Mouse (Mus musculus): ENCODE results near the gene Gcnt7.

Gene Gcnt7

DNA sequence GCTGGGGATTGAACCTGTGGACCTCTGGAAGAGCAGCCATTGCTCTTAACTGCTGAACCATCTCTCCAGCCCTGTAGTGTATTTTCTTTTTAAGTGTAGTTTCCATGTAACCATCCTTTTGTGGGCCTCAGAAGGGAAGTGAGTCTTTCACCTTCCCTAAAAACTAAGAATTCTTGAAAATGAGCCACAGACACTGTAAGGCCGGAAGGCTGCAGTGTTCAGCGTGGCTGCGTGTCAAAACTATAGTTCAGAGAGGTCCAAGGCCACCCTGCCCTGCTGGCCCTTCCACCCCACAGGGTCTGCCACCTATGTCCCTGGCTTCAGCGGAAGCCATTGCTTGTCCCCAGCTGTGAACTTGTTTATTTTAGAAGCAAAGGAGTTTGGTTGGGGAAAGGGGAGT lies 52.2 kb downstream of the Gcnt7 start:
- DNase-seq (ENCODE audit: extremely low read depth, insufficient read length, low spot score): no peak

DNA sequence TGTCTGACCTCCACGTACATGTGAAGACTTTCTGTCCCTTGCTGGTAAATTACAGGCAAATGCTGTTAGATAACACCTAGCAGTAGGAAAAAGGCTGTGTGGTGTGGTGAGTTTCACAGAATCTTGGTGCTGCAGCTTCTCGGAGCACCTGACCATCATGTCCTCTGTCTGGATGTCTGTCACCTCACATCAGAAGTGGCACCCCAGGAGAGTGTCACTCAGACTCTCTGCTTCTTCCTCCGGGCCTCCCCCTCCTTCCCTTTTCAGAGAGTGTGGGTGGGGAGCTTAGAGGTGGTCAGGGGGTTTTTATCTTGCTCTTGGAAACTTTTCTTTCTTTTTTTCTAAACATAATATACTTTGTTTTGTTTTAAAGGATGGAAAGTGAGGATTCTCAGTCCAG lies 53.4 kb downstream of the Gcnt7 start:
- DNase-seq (ENCODE audit: extremely low read depth, insufficient read length, low spot score): no peak

DNA sequence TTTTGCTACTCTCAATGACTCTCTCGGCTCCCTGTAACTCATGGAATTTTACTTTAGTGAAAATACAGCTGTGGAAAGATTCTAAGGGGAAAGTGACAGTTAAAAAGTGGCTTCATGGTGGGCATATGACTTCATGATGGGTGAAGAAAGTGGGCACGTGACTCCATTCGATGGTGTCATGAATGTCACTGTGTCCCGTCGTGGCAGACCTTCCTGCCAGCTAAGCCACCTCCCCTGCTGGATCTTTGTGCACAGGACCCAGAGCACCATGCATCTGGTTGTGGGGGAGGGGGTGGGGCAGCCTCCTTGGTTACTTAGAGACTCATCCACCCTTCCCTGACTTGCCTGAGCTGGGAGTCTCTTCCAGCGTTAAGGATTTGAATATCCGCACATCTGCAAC lies 54.2 kb downstream of the Gcnt7 start:
- no peak for DNase-seq (ENCODE audit: extremely low read depth, insufficient read length, low spot score)

DNA sequence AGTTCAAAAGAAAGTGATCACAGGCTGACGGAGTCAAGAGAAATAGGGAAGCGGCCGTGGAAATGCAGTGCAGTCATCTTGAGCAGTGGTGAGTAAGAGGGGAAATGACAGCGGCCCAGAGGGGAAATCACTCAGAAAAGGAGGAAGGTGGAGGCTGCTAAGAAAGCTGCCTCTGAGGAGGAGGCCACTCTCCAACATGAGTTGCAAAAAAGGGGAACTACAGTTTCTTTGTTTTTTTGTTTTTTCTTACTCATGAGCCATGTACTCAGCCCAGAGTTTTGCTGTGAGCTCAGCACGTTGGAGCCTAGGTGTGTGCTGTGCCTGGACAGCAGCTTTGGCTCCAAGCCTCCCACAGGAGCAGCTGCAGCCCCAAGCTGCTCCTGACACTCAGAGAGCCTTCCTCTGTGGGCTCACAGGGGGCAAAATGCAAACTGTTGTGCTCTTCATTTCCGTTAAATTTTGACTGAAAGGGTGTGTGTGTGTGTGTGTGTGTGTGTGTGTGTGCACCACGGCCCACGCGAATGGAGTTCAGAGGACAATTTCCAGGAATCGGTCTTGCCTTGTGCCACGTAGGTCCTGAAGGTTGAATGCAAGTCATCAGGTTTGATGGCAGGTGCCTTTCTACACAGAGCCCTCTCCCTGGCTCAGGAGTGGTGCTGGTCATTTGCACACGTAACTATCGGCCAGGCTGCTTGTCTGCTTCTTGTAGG lies 57.1 kb downstream of the Gcnt7 start:
- no peak for DNase-seq (ENCODE audit: extremely low read depth, insufficient read length, low spot score)

All from 3134 (cell line).